Mouse (Mus musculus): ENCODE results near the gene Megf8. TPM values are rescaled to one million over a fixed set of nuclear protein-coding genes. Genes with fewer than 3 reads are reported as not detected.
A peak's percentile ranks its signal among the peaks of the same experiment; 100 is the strongest.

Megf8 gene
- polyA plus RNA-seq (2014; fragmentation: Nextera tagmentation; extraction: Ambion mirVana): 10.8 and 11.4 TPM in 2 replicates

GRCm38 (mm10) chr7:25316532-25317445 lies at the start of gene Megf8:
Megf8 (plus strand) TSS chr7:25317164.
- H3K27me3 ChIP-seq (replicated peaks; ENCODE audit: control insufficient read depth, insufficient read depth, low read length): peaks cover 43% of the 10 kb centered on the region
- H3K27ac ChIP-seq (ENCODE audit: low read depth): peak within 1 kb of the TSS; percentile 54
- H3K9ac ChIP-seq (ENCODE audit: low read length): peak within 1 kb of the TSS; percentile 62
- H3K36me3 ChIP-seq (ENCODE audit: control insufficient read depth, insufficient read depth, low read length): no peaks in the 10 kb centered on the region
- H3K4me2 ChIP-seq (ENCODE audit: low read length): peak within 1 kb of the TSS; percentile 99
- peaks cover 26% of the 10 kb centered on the region for H3K4me1 ChIP-seq (replicated peaks; ENCODE audit: control insufficient read depth, insufficient read depth, low read length)
- peak within 1 kb of the TSS; percentile 63 for H3K4me3 ChIP-seq (ENCODE audit: low read depth, low read length)
- ATAC-seq (replicated peaks; ENCODE audit: low FRiP score, low TSS enrichment, low read depth) (peak; percentile 99), DNase-seq (ENCODE audit: low spot score) (peak; percentile 94)
- no peaks in the 10 kb centered on the region for H3K9me3 ChIP-seq (ENCODE audit: control insufficient read depth, low read length)
- WGBS: 1% methylated on average over 52 of the region's 52 CpGs

- 0% methylated on average over 28 of the region's 29 CpGs for WGBS
- DNase-seq (ENCODE audit: low spot score) (no peak), ATAC-seq (replicated peaks; ENCODE audit: low FRiP score, low TSS enrichment, low read depth) (peak; percentile 89)
Measured at GRCm38 (mm10) chr7:25267301-25267750, 49.6 kb upstream of the Megf8 start, which contains the start of gene Cic. Cic (plus strand) TSS chr7:25267704.

GRCm38 (mm10) chr7:25267751-25268463 lies 49.1 kb upstream of the Megf8 start:
- no peaks in the 10 kb centered on the region for H3K9me3 ChIP-seq (ENCODE audit: control insufficient read depth, low read length)
- peaks cover 20% of the 10 kb centered on the region for H3K36me3 ChIP-seq (ENCODE audit: control insufficient read depth, insufficient read depth, low read length)
- DNase-seq (ENCODE audit: low spot score) (peak; percentile 99), ATAC-seq (replicated peaks; ENCODE audit: low FRiP score, low TSS enrichment, low read depth) (peak; percentile 96)
- peak overlapping the region; percentile 85 for H3K4me2 ChIP-seq (ENCODE audit: low read length)
- H3K4me1 ChIP-seq (replicated peaks; ENCODE audit: control insufficient read depth, insufficient read depth, low read length): peaks cover 19% of the 10 kb centered on the region
- H3K9ac ChIP-seq (ENCODE audit: low read length): peak overlapping the region; percentile 67
- peak overlapping the region; percentile 78 for H3K4me3 ChIP-seq (ENCODE audit: low read depth, low read length)
- no peaks in the 10 kb centered on the region for H3K27me3 ChIP-seq (replicated peaks; ENCODE audit: control insufficient read depth, insufficient read depth, low read length)
- H3K27ac ChIP-seq (ENCODE audit: low read depth): peak overlapping the region; percentile 92
- WGBS: under 1% methylated on average over 33 of the region's 33 CpGs

More at GRCm38 (mm10) chr7:25267301-25267750, 49.6 kb upstream of the Megf8 start, which contains the start of gene Cic:
- H3K4me1 ChIP-seq (replicated peaks; ENCODE audit: control insufficient read depth, insufficient read depth, low read length): peaks cover 19% of the 10 kb centered on the region
- peak within 1 kb of the TSS; percentile 78 for H3K4me3 ChIP-seq (ENCODE audit: low read depth, low read length)
- H3K27me3 ChIP-seq (replicated peaks; ENCODE audit: control insufficient read depth, insufficient read depth, low read length): no peaks in the 10 kb centered on the region
- H3K27ac ChIP-seq (ENCODE audit: low read depth): peak within 1 kb of the TSS; percentile 92
- H3K36me3 ChIP-seq (ENCODE audit: control insufficient read depth, insufficient read depth, low read length): peaks cover 14% of the 10 kb centered on the region
- H3K9me3 ChIP-seq (ENCODE audit: control insufficient read depth, low read length): no peaks in the 10 kb centered on the region
- peak within 1 kb of the TSS; percentile 67 for H3K9ac ChIP-seq (ENCODE audit: low read length)
- peak within 1 kb of the TSS; percentile 85 for H3K4me2 ChIP-seq (ENCODE audit: low read length)

- Histone ChIP-seq H3K27me3 (replicated peaks; ENCODE audit: control insufficient read depth, insufficient read depth, low read length) (no peaks in the 10 kb centered on the region), H3K9ac (ENCODE audit: low read length) (peak overlapping the region; percentile 66), H3K9me3 (ENCODE audit: control insufficient read depth, low read length) (no peaks in the 10 kb centered on the region), H3K4me3 (ENCODE audit: low read depth, low read length) (peak overlapping the region; percentile 78), H3K36me3 (ENCODE audit: control insufficient read depth, insufficient read depth, low read length) (peaks cover 27% of the 10 kb centered on the region), H3K4me2 (ENCODE audit: low read length) (peak overlapping the region; percentile 85), H3K27ac (ENCODE audit: low read depth) (peak overlapping the region; percentile 65), H3K4me1 (replicated peaks; ENCODE audit: control insufficient read depth, insufficient read depth, low read length) (peaks cover 19% of the 10 kb centered on the region)
- WGBS: 2% methylated on average over 7 of the region's 7 CpGs
- ATAC-seq (replicated peaks; ENCODE audit: low FRiP score, low TSS enrichment, low read depth): no peak
- DNase-seq (ENCODE audit: low spot score): no peak
Measured at GRCm38 (mm10) chr7:25268588-25268987, 48.4 kb upstream of the Megf8 start.

- H3K4me1 ChIP-seq (replicated peaks; ENCODE audit: control insufficient read depth, insufficient read depth, low read length): peaks cover 19% of the 10 kb centered on the region
- peaks cover 29% of the 10 kb centered on the region for H3K36me3 ChIP-seq (ENCODE audit: control insufficient read depth, insufficient read depth, low read length)
- no peaks in the 10 kb centered on the region for H3K9me3 ChIP-seq (ENCODE audit: control insufficient read depth, low read length)
- WGBS: 43% methylated on average over 4 of the region's 4 CpGs
- DNase-seq (ENCODE audit: low spot score): no peak
- H3K4me3 ChIP-seq (ENCODE audit: low read depth, low read length): peak overlapping the region; percentile 78
- 0 out of 2 replicates have a peak overlapping the region, but pooled peaks have one; percentile 27 for H3K27ac ChIP-seq (ENCODE audit: low read depth)
- no peaks in the 10 kb centered on the region for H3K27me3 ChIP-seq (replicated peaks; ENCODE audit: control insufficient read depth, insufficient read depth, low read length)
- peak overlapping the region; percentile 66 for H3K9ac ChIP-seq (ENCODE audit: low read length)
- ATAC-seq (replicated peaks; ENCODE audit: low FRiP score, low TSS enrichment, low read depth): no peak
- peak overlapping the region; percentile 85 for H3K4me2 ChIP-seq (ENCODE audit: low read length)
Measured at GRCm38 (mm10) chr7:25269029-25269428, 47.9 kb upstream of the Megf8 start.

- peak overlapping the region; percentile 85 for H3K4me2 ChIP-seq (ENCODE audit: low read length)
- 88% methylated on average over 8 of the region's 8 CpGs for WGBS
- ATAC-seq (replicated peaks; ENCODE audit: low FRiP score, low TSS enrichment, low read depth) (no peak), DNase-seq (ENCODE audit: low spot score) (no peak)
- H3K4me3 ChIP-seq (ENCODE audit: low read depth, low read length): 0 out of 2 replicates have a peak overlapping the region, but pooled peaks have one; percentile 78
- peak overlapping the region; percentile 66 for H3K9ac ChIP-seq (ENCODE audit: low read length)
- H3K27ac ChIP-seq (ENCODE audit: low read depth): 0 out of 2 replicates have a peak overlapping the region, but pooled peaks have one; percentile 27
- no peaks in the 10 kb centered on the region for H3K9me3 ChIP-seq (ENCODE audit: control insufficient read depth, low read length)
- H3K4me1 ChIP-seq (replicated peaks; ENCODE audit: control insufficient read depth, insufficient read depth, low read length): peaks cover 21% of the 10 kb centered on the region
- H3K36me3 ChIP-seq (ENCODE audit: control insufficient read depth, insufficient read depth, low read length): peaks cover 29% of the 10 kb centered on the region
- H3K27me3 ChIP-seq (replicated peaks; ENCODE audit: control insufficient read depth, insufficient read depth, low read length): no peaks in the 10 kb centered on the region
Measured at GRCm38 (mm10) chr7:25269545-25270271, 47.3 kb upstream of the Megf8 start.

- H3K27ac ChIP-seq (ENCODE audit: low read depth): no peak overlapping the region
- DNase-seq (ENCODE audit: low spot score) (no peak), ATAC-seq (replicated peaks; ENCODE audit: low FRiP score, low TSS enrichment, low read depth) (no peak)
- H3K27me3 ChIP-seq (replicated peaks; ENCODE audit: control insufficient read depth, insufficient read depth, low read length): no peaks in the 10 kb centered on the region
- H3K36me3 ChIP-seq (ENCODE audit: control insufficient read depth, insufficient read depth, low read length): peaks cover 29% of the 10 kb centered on the region
- H3K4me1 ChIP-seq (replicated peaks; ENCODE audit: control insufficient read depth, insufficient read depth, low read length): peaks cover 22% of the 10 kb centered on the region
- H3K9me3 ChIP-seq (ENCODE audit: control insufficient read depth, low read length): no peaks in the 10 kb centered on the region
- no peak overlapping the region for H3K9ac ChIP-seq (ENCODE audit: low read length)
- H3K4me3 ChIP-seq (ENCODE audit: low read depth, low read length): no peak overlapping the region
- H3K4me2 ChIP-seq (ENCODE audit: low read length): no peak overlapping the region
- WGBS: 90% methylated on average over 35 of the region's 35 CpGs
Measured at GRCm38 (mm10) chr7:25270652-25271633, 46.0 kb upstream of the Megf8 start.

Measured in intestine, embryonic 14.5 days (tissue).